Mouse (Mus musculus) right cerebral cortex, adult 18-20 months (tissue): ENCODE data around the gene Bahcc1.

Experiments
- DNase-seq: peaks from one replicate; pipeline ENCODE4 v3.0.0; 2022; ENCODE audit warnings: mixed read lengths

Bahcc1 gene

DNA sequence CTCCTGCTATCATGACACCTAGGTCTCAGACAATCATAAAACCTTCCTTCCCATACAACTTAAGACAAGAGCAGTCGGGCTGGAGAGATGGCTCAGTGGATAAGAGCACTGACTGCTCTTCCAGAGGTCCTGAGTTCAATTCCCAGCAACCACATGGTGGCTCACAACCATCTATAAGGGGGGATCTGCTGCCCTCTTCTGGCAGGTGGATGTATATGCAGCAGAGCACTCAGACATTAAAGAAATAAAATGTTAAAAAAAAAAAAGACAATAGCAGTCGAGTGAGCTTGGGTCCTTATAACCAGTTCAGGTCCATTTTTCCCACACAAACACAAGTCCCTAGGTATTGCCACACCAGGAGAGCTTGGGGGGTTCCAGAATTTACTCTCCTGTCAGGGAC, 23.9 kb upstream of the Bahcc1 start:
- DNase-seq, result no peak

DNA sequence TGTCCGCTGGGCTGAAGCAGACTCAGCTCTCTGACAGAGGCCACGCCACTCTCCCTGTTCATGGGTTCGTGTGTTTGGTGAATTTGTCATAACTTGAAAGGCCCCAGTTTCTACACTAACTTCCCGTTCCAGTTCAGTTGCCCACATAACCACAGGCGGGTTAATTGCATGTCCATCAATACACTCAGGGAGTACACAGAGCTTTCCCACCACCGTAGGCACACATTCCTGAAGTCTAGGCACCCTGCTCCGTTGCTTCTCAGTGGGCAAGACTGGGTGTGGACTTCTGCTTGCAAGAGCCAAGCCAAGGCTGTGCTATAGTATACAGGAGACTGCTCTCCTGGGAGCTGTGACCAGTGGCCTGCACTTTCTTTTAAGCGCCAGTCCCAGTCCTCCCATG, 23.3 kb upstream of the Bahcc1 start:
- no peak for DNase-seq

DNA sequence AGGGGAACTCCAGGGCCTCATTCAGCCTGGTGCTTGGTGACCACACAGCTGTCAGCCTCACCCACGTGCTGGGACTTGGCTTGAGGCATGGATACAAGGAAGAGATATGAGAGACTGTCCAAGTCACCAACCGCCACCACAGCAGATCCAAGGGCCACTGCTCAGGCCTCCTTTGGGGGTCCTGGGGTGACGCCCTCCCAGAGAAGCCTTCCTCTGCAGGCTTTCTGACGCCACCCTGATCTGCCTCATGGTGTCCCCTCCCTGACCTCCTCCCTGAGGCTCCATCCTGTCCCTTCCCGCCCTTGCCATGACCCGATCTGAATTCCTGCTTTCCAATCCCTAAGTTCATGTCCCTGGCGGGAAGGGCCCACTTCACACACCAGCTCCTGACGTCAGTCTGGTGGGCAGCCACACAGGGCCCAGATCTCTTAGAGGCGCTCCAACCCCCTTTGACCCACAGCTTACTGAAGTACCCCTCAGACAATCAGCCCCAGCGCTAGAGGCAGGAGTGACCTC, 17.0 kb upstream of the Bahcc1 start:
- no peak for DNase-seq

DNA sequence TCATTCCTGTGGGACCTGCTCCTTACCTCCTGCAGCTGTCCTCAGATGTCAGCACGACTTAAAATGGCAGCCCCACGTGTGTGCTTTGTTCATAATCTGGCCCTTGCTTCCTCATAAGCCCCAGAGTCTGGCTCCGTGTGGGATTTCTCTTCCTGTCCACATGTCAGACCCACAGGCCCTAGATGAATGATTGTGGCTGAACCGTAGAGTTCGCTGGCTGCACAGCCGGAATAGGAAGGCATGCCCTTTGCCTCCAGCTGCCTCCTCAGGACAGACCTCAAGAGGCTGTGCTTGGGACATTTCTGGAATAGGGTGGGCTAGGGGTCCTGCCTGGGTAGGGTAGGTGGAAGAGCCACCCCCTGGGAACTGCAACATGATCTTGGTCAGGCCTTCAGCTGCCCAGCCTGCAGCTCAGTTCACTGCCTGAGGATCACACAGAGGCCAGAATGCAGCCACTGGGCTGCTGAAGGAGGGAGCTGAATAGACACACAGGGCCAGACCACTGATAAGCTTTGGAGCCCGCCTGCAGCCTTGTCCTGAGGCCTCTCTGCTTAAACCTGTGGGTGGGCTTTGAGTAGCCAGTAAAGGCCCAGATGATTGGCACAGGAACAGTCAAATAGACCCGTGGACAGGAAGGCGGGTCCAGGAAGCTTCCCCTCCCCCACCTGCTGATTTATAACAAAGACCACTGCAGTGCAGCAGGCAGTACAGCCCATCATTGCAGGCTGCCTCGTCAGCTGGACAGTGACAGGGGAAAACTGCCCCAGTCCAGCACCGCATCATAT, 16.0 kb upstream of the Bahcc1 start:
- no peak for DNase-seq

DNA sequence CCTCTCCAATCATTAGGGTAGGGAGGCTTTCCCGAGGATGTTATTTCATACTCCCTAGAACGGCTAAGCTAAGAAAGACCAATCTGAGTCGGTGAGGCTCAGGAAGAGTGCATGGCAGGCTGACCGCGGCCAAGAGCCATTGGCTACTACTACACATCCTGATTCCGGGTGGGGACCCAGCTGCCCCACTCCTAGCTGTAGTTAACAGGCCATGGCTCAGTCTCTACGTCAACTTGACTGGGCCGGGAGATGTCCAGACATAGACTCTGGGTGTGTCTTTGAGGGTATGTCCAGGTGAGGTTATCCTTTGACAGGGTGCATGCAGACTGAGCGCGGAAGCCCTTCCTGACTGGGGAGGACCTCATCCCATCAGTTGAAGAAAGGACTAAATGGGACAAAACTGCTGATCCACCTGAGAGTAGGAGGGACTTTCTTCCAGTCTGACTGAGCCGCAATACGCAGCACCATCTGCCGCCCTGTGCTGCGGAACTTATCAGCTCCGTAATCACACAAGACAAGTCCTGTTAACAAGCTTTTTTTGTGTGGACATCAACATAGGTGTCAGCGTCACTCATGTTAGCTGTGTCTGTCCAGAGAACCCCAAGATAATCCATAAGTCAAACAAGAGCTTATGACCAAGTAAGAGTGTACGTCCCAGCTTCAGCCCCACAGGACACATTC, 14.4 kb upstream of the Bahcc1 start:
- DNase-seq, result no peak

DNA sequence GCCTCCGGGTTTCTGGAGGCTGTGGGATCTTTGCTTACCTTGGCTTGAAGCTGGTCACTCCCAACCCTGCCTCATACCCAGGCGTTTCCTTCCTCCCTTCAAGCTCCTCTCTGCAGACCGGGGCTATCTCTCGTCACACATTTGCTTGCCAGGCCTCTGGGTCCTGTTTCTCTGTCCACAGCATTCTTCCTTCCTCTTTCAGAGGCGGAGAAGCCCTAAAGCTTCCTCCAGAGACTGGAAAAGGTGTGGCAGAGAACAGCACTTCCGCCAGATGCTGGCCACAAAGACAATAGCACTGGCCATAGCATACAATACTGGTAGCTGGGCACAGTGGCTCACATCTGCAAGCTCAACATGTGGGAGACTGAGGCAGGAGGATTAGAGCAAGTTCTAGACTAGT, 13.8 kb upstream of the Bahcc1 start:
- no peak for DNase-seq

DNA sequence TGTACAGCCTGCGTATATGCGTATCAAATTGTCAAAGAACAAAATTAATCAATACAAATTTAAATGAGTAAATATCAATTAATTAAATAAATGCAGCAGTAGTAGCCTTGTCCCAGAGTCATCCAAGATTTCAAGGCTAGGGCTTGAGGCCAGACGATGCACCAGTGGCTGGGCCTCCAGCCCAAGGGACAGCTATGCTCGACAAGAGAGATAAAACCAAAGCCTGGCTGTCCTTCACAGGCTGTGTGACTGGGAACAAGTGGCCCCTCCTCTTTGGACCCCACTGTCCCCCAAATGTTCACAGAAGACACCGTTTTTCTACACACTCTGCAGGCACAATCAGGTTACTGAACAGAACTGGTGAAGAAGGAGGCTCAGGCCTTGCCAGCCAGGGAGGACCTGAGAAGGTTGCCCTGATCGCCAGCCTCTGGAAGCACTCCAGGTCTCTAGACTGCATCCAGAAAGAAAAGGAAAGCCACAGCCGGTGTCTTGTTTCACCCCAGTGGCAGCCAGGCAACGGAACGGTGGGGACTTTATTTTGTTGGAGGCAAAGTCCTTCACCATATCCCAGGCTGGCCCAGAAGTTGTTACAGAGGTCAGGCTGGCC, 12.7 kb upstream of the Bahcc1 start:
- no peak for DNase-seq

DNA sequence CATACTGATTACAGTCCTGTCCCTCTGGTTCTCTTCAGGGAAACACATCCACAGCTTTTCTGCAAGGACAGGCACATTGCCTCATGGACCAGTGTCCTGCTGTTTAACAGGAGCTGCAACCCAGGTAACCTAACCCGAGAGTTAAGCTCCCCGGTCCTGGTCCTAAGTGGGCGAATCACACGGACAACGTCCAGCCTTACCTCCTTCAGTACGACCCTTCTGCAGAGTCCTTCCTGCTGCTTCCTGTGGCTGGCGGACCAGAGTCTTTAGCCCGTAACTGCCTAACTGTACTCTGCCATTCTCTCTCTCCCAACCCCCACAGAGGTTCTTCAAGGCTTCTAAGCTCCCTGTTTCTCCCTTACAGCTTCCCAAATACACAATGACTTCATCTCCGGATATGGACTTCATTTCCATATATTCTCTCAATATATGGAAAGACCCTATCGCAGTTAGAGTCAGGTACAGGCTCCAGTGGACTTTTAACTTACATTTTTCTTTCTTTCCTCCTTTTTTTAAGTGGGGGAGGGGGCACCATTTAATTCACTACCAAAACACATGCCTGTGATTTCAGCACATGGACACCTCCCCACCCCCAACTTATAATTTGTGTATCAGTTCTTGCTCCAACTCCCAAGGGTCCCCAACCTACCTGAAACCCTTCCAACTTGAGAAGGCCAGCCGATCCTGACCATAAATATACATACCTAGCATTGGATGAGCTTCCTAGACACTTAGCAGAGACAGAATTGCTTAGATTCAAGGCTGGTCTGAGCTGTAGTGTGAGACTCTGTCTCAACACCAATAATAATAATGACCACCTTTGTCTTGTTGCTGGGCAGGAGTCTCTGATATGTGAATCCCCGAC, 11.6 kb upstream of the Bahcc1 start:
- DNase-seq, result no peak

DNA sequence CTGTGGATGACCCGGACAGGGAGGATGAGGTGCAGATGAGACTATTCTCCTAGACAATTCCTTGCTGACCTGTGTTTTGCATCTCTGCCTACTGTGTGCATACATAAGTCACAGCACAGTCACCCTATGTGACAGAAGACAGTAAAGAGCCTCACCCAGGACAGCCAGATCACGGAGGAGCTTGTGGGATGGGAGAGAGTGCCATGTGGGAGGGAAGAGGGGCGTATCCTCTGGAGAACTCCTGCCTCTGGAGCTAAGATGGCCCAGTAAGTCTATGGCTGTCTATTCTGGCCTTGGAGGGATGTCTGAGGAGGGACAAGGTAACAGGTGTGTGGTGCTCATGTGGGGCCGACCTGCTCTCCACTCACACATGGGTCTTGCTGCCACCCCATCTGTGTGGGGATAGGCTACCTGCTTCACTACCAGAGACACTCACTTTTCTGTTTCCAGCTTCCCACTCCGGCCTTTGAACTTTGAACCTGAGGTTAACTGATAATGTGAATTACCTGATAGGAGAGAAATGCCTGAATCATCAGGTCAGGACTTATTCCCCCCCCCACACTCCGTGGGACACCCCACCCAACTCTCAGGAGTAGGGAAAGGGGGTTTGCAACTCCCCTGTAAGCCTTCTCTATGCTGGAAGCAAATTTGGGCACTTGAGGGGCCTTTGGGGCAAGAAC, 10.2 kb upstream of the Bahcc1 start:
- no peak for DNase-seq

DNA sequence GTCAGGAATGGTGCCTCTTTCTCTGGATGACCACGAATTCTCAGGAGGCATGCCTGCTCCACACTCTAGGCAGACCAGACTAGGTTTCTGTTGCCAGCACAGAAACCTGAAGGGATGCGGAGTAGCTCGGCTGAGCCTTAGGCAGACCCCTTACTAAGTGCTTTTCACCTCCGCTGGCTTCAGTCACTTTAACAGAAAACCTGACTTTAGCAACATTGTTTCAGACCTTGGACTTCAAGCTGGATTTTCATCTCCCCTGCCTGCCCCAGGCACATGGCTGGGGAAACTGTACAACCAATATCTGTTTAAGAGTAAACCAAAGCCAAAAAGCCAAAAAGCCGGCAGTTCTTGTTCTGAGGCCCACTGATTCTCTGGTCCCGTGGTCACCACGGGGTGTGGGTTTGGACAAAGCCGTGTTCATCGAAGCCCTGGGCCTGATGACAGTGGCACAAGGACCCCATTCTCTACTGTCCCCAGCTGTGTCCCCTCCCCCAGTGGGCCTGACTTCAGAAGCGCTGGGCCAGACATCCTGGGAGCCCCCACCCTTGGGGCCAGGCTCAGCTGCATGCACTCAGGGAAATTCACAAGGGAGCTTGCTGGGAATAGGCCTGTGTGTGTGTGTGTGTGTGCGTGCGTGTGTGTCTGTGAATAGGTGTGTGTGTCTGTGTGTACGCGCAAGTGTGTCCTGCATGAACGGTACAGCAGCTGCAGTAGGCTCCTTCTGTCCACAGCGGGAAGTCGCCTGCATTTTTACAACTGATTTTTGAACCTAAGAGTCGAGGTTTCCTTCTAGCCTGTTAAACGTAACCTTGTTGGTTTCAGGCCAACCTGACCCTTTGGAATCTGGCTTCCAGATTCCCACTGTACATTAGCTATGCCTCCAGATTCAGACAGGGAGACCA, 8.9 kb upstream of the Bahcc1 start:
- DNase-seq, result peak; percentile 82

DNA sequence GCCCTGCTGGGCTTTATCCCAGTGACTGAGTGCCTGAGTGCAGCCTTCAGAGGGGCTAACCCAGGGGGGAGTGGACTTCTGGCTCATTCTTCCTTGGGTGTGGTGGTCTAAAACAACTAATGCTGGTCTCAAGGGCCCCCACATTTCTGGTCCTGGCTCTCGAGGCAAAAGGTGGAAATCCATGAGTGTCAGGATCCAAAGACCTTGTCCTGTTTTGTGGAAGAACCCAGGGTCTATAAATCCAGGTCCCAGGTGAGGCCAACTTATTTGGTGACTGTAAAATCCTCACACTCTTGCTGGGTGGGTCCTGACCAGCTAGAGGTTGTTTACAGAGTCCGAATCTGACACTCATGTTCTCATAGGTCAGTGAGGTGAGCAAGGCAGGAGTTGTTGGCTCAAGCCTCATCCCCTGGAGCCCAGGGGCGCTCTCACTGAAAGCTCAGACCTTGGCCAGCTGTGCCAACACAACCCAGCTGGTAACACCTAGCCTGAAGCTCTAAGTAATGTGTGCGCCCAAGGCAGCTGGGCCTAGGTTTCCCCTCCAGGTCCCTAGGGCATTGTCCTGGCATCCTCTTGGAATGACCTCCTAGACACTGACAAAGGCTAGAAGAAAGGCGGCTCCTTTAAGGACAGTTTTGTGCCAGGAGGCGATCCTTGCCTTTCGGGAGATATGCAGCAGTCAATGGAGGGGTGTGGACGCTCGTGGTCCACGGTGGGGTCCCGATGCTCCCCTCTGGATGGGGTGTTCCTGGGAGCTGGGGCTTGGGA, 8.1 kb upstream of the Bahcc1 start:
- no peak for DNase-seq

DNA sequence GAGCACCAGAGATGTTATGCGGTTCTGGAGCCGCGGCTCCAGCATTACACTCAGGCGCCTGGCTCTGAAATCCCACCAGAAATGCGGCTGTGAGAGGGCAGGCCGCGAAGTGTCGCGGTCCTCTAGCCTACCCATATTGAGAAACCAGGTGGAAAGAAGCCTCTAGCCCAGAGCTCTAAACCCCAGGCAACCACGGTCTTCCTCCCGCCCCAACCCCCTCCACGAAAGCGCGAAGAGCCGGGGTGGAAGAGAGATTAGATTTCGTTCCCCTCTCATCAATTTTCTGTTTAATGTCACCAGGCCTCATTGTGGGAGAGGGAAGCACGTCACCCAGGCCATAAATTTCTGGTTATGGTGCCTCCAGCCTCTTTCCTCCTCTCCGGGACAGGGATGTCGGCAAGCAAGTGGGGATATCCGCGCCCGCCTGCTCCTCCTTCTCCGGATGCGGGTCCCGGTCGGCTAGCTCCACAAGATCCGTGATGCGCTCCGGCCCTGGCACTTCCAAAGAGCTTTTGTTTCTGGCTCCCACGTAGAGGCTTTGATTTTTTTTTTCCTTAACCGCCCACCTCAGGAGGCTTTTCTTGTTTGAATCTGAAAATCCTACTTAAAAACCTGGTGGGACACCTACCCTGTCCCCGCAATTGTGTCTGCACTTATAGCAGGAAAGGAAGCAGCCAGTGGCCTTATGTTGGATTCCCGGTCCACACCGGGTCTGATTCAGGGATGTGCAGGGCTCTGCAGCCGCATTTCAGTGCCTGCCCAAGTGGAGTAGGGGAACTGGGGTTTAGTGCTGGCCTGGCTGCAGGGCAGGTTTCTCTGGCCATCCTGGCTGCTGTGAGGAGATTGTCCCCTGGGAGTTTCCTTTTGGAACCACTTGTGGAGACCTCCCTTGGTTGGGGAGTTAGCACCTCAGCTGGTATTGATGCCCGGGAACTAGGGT, 7.2 kb upstream of the Bahcc1 start:
- DNase-seq, result peak; percentile 39

DNA sequence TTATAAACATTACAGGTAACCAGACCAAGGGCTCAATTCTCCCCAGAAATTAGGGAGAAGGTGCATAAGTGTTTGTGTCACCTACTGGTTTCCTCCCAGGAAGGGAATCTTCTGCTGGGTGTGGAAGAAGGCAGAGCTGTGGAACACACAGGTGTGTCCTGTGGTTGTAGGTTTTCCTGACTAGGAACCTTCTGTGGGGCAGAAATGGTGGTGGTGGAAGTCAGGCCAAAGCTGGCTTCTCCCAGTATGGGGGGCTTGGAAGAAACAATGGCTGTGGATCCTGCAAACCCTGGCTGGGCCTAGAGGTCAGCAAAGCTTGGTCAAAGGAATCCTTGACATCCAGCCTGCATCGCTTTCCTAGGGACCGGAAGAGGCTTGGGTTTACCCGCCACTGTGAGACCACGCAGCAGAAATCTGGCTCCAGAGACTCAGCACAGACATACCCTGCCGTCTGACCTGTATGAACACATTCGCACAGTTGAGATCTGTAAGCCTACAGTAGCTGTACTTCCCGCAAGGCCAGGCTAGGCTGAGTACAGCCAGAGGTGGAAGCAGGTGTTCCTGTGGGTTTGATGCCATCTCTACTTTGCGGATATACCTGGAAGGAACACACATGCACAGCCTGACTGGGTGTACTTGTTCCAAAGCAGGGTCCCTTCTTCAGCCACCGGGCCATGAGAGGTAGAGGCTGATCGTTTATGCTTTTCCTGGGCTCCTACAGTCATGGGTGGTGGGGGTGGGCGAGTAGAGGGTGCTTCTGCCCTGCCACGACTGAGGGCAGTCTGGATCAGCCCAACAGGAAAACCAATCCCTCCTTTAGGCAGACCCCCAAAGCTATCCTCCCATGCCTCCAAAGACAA, 6.1 kb upstream of the Bahcc1 start:
- DNase-seq, result no peak

DNA sequence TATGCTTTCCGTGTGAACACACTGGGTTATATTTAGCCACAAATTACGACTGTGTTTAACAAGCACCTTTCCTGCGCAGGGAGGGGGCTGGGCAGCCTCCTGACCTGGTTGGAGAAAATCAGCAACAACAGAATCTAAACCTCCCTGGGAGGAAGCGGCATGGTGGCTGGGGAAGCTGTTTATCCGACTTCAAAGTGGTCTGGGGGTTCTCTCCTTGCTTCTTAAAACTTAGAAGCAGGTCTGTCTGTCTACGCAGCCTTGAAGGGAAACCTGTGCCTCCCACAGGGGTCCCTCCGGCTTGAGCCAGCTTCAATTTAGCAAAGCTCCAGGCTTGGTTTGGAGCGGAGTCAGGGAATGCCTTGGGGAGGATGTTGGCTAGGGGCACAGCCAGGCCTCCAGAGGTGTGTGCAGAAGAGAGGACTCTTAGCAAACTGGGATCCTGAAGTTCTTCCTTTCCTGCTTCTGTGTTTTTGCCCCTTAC, 5.1 kb upstream of the Bahcc1 start:
- no peak for DNase-seq

DNA sequence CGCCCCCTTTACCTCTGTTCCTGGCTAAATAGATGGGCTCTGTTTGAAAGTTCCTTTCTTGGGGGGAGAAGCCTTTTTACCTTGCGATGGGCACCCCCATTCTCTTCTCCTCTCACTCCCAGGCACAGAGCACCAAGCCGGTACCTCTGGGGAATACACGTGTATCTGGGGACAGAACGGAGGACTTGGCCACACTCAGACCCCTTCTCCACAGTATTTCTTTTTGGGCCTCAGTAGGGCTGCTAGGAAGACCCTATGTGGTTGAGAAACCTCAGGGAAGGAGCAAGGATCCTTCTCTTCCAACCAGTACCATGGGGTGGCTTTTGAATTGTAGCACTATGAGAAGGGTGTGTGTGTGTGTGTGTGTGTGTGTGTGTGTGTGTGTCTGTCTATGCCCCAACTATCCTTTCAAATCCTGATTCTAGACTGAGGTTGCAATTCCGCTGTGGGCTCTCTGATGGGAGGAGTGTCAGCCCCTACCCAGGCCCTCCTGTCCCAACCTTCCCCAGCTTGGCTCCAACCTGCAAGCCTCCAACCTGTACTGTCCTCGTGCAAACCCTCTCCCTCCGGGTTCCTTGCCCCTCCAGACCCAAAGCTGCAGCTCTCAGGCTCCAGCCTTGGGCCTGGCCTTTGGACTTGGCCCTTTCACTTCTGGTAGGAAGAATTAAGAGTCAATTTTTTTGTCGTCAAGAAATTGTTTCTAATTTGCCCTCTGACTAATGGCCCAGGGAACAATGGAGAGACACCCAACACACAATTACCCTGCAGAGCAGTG, 4.4 kb upstream of the Bahcc1 start:
- no peak for DNase-seq

DNA sequence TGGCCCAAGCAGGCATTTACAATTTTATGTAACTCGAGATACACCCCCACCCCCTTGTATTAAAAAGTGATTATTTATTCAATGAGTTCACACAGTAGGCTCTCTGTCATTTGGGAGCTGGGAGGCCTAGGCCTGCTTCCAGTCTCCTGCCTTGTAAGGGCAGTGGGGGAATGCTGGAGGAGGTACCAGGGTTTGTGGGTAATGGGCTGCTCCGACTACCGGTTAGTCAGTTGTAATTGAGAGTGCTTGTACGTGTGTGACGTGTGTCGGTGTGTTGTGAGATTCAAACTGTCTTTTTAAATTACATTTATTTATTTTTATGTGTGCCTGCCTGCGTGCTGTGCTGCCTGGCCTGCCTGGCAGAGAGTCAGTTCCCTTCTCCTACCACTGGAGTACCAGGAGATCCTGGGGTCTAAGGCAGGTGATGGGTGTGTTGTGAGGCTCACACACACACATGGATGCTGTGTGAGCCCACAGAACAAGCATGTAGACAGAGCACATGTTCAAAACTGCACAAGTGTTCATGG, 3.8 kb upstream of the Bahcc1 start:
- peak; percentile 49 for DNase-seq
